Mouse (Mus musculus): ENCODE results near the gene Srl. TPM values are rescaled to one million over a fixed set of nuclear protein-coding genes. Genes with fewer than 3 reads are reported as not detected.
A peak's percentile ranks its signal among the peaks of the same experiment; 100 is the strongest.

The Srl gene
- total and polyA plus RNA-seq, 3 experiments: 44.6 to 88.8 (median 71.3) TPM

DNA sequence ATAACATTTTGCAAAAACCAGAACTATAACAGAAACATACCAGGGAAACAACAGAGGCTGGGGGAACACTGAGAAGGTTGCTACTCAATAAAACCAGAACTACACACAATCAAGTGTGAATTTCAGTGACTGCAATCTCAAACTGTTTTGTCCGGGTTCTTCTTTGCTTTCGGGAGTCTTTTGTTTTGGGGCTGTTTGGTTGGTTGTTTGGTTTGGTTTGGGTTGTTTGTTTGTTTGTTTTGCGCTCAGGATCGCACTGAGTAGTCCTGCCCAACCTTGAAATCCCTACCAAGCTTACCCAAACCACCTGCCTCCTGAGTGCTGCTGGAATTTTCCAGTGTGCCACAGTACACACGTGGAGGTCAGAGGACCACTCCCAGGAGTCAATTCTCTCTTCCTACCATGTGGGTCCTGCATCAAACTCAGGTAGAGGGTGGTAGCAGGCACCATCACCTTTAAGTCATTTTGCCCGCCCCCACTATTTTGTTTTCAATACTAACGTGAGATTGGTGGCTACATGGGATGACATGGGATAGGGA is 689 bp upstream of the Srl start:
- peak overlapping the region; percentile 15 to 56 (median 42) for H3K4me3 ChIP-seq (replicated peaks in 1 of 3; ENCODE audit: low read depth in 2 of 3, low read length in 2 of 3, poor library complexity in 1 of 3)
- no peaks in the 10 kb centered on the region; the same call in 1 of the 2 replicates for H3K79me2 ChIP-seq (replicated peaks; ENCODE audit: control insufficient read depth, extremely low read depth, insufficient read depth, poor library complexity, severe bottlenecking)
- peaks cover 24 to 55% of the 10 kb centered on the region in 2 experiments for H3K36me3 ChIP-seq (replicated peaks in 1 of 2; ENCODE audit: control insufficient read depth in 1 of 2, insufficient read depth in 1 of 2, low read length in 1 of 2)
- H3K9me3 ChIP-seq (replicated peaks; ENCODE audit: low read length): peaks cover 4% of the 10 kb centered on the region
- DNase-seq (ENCODE audit: extremely low read depth): no peak
- in situ Hi-C loops (cut with MboI; ENCODE audit: low pct_ligation_motif_present, low pct_unique_long_range_greater_than_20kb, low sequenced_read_pairs) (loop anchor here (5.0 kb wide), 1 partner anchor 235 kb away; no protein-coding TSS in a partner anchor), dilution Hi-C loops (cut with MboI; ENCODE audit: extremely low pct_ligation_motif_present, extremely low pct_unique_long_range_greater_than_20kb, low sequenced_read_pairs) (no loop called here)
- TF ChIP-seq MAX (IDR thresholded peaks at IDR 0.05; ENCODE audit: low read length): 0 out of 2 replicates have a peak, but pooled peaks have one; percentile 46
- TF ChIP-seq POLR2AphosphoS2 (IDR thresholded peaks at IDR 0.05; ENCODE audit: low read depth, low read length): no peak
- TF ChIP-seq PAX5 (IDR thresholded peaks at IDR 0.05; ENCODE audit: low read length): no peak
- no peak overlapping the region for H3K27ac ChIP-seq (ENCODE audit: insufficient read depth, low read depth)
- H3K9ac ChIP-seq (ENCODE audit: insufficient read depth, low read depth): peak overlapping the region; percentile 59
- no peaks in the 10 kb centered on the region for H3K27me3 ChIP-seq (replicated peaks)
- peak overlapping the region; percentile 60 for H3K4me2 ChIP-seq (ENCODE audit: insufficient read depth, low read depth, poor library complexity, severe bottlenecking)
- H3K4me1 ChIP-seq (ENCODE audit: control insufficient read depth in 1 of 2, insufficient read depth in 2 of 2): peaks cover 11 to 37% of the 10 kb centered on the region in 2 experiments

GRCm38 (mm10) chr16:4541033-4541432 is 583 bp downstream of the Srl start:
- Histone ChIP-seq H3K9ac (ENCODE audit: insufficient read depth, low read depth) (peak overlapping the region; percentile 59; the same call in 1 of the 2 replicates), H3K4me3 (replicated peaks in 1 of 3; ENCODE audit: low read depth in 2 of 3, low read length in 2 of 3, poor library complexity in 1 of 3) (peak overlapping the region; percentile 56 to 81 (median 63)), H3K4me1 (ENCODE audit: control insufficient read depth in 1 of 2, insufficient read depth in 2 of 2) (peaks cover 11 to 49% of the 10 kb centered on the region in 2 experiments), H3K27ac (ENCODE audit: insufficient read depth, low read depth) (no peak overlapping the region), H3K9me3 (replicated peaks; ENCODE audit: low read length) (peaks cover 4% of the 10 kb centered on the region), H3K36me3 (replicated peaks in 1 of 2; ENCODE audit: control insufficient read depth in 1 of 2, insufficient read depth in 1 of 2, low read length in 1 of 2) (peaks cover 15 to 56% of the 10 kb centered on the region in 2 experiments), H3K27me3 (replicated peaks) (no peaks in the 10 kb centered on the region), H3K4me2 (ENCODE audit: insufficient read depth, low read depth, poor library complexity, severe bottlenecking) (peak overlapping the region; percentile 90), H3K79me2 (replicated peaks; ENCODE audit: control insufficient read depth, extremely low read depth, insufficient read depth, poor library complexity, severe bottlenecking) (no peaks in the 10 kb centered on the region; the same call in 1 of the 2 replicates)
- TF ChIP-seq JUN (IDR thresholded peaks at IDR 0.05; ENCODE audit: insufficient read depth, low read depth, low read length) (no peak), CTCF (conservative IDR thresholded peaks at IDR 0.05 in 1 of 2, IDR thresholded peaks at IDR 0.05 in 1 of 2; ENCODE audit: low read depth in 2 of 2, low read length in 2 of 2) (0 out of 4 replicates have a peak, but pooled peaks of 1 of the 2 experiments have one; percentile 2)
- dilution Hi-C loops (cut with MboI; ENCODE audit: extremely low pct_ligation_motif_present, extremely low pct_unique_long_range_greater_than_20kb, low sequenced_read_pairs): no loop called here
- DNase-seq (ENCODE audit: extremely low read depth): no peak
- in situ Hi-C loops (cut with MboI; ENCODE audit: low pct_ligation_motif_present, low pct_unique_long_range_greater_than_20kb, low sequenced_read_pairs): loop anchor here (5.0 kb wide), 1 partner anchor 234 kb away; no protein-coding TSS in a partner anchor

GRCm38 (mm10) chr16:4540064-4540775 is 1.4 kb downstream of the Srl start:
- in situ Hi-C loops (cut with MboI; ENCODE audit: low pct_ligation_motif_present, low pct_unique_long_range_greater_than_20kb, low sequenced_read_pairs) (loop anchor here (5.0 kb wide), 1 partner anchor 233 kb away; no protein-coding TSS in a partner anchor), dilution Hi-C loops (cut with MboI; ENCODE audit: extremely low pct_ligation_motif_present, extremely low pct_unique_long_range_greater_than_20kb, low sequenced_read_pairs) (no loop called here)
- Histone ChIP-seq H3K9me3 (replicated peaks; ENCODE audit: low read length) (peaks cover 4% of the 10 kb centered on the region), H3K27ac (ENCODE audit: insufficient read depth, low read depth) (no peak overlapping the region), H3K4me3 (replicated peaks in 1 of 3; ENCODE audit: low read depth in 2 of 3, low read length in 2 of 3, poor library complexity in 1 of 3) (peak overlapping the region in 1 of 3 experiments; percentile 56), H3K36me3 (replicated peaks in 1 of 2; ENCODE audit: control insufficient read depth in 1 of 2, insufficient read depth in 1 of 2, low read length in 1 of 2) (peaks cover 8 to 54% of the 10 kb centered on the region in 2 experiments), H3K9ac (ENCODE audit: insufficient read depth, low read depth) (no peak overlapping the region), H3K27me3 (replicated peaks) (no peaks in the 10 kb centered on the region), H3K4me1 (ENCODE audit: control insufficient read depth in 1 of 2, insufficient read depth in 2 of 2) (peaks cover 11 to 50% of the 10 kb centered on the region in 2 experiments), H3K79me2 (replicated peaks; ENCODE audit: control insufficient read depth, extremely low read depth, insufficient read depth, poor library complexity, severe bottlenecking) (no peaks in the 10 kb centered on the region; the same call in 1 of the 2 replicates), H3K4me2 (ENCODE audit: insufficient read depth, low read depth, poor library complexity, severe bottlenecking) (no peak overlapping the region)
- DNase-seq (ENCODE audit: extremely low read depth): no peak
- TF ChIP-seq TBP (conservative IDR thresholded peaks at IDR 0.05; ENCODE audit: low read depth, low read length): no peak
- peak in 1 of 2 experiments; percentile 52; a peak in 2 of 4 replicates for TF ChIP-seq CTCF (conservative IDR thresholded peaks at IDR 0.05 in 1 of 2, IDR thresholded peaks at IDR 0.05 in 1 of 2; ENCODE audit: low read depth in 2 of 2, low read length in 2 of 2)
- peak; percentile 37 for TF ChIP-seq RAD21 (IDR thresholded peaks at IDR 0.05; ENCODE audit: low read depth, low read length)
- TF ChIP-seq MYC (IDR thresholded peaks at IDR 0.05; ENCODE audit: low read depth, low read length): no peak
- no peak for TF ChIP-seq SIN3A (IDR thresholded peaks at IDR 0.05; ENCODE audit: low read length)
- peak; percentile 42; the same call in 1 of the 2 replicates for TF ChIP-seq ZNF384 (IDR thresholded peaks at IDR 0.05; ENCODE audit: low read depth, low read length)
- TF ChIP-seq MXI1 (IDR thresholded peaks at IDR 0.05; ENCODE audit: low read depth, low read length): no peak
- peak; percentile 40 for TF ChIP-seq SMC3 (IDR thresholded peaks at IDR 0.05; ENCODE audit: low read depth, low read length)
